ENCODE assay signal across 14 mouse cellular contexts in the genomic region with DNA sequence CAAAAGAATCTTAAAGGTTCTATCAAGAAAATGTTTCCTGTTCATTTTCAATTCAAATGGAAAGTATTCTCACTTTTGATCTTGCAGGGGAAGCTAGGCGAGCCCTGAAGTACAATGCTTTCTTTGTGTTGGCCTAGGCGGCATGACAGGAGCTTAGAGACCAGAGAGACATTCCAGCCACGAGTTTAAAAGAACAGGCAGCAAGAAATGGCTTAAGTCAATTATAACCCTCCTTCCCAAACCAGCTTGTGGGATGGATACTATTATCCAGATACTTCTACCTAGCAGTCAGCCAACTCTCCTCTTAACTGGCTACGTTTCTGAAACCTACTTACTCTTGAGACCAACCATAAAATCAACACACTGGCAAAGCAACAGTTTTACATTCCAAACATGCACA.
DNase-seq lines count a peak whose midpoint lies in the region; ATAC-seq and TF ChIP-seq lines count a peak whose summit lies in the region.
"Had no signal": no experiment of that assay in that cellular context is flagged by ENCODE, and none has a peak within 500 bp of the region (broad histone marks: within the 10 kb centered on the region; RNA-seq: fewer than 3 reads in every experiment).

No protein-coding gene starts in this region.

- H3K4me1 ChIP-seq in limb, embryonic 12.5 days (replicated peaks), result 0 out of 2 replicates have a peak, but pooled peaks cover 11% of the 10 kb centered on the region
- peaks cover 10% of the 10 kb centered on the region; the same call in 1 of the 2 replicates for H3K4me1 ChIP-seq in limb, embryonic 10.5 days
- peaks cover 21% of the 10 kb centered on the region for H3K4me1 ChIP-seq in limb, embryonic 13.5 days
- H3K4me1 ChIP-seq: embryonic facial prominence, embryonic 15.5 days; liver, embryonic 15.5 days had no signal

- no peak for TF ChIP-seq CTCF in layer of hippocampus, adult 2 months (conservative IDR thresholded peaks at IDR 0.05)

- H3K9me3 ChIP-seq in limb, embryonic 12.5 days, result no peaks in the 10 kb centered on the region
- H3K9me3 ChIP-seq in limb, embryonic 10.5 days (replicated peaks), result no peaks in the 10 kb centered on the region
- H3K9me3 ChIP-seq in limb, embryonic 13.5 days, result no peaks in the 10 kb centered on the region
- H3K9me3 ChIP-seq: embryonic facial prominence, embryonic 15.5 days; liver, embryonic 15.5 days had no signal

- peak overlapping the region; percentile 9; the same call in 1 of the 2 replicates for H3K27ac ChIP-seq in limb, embryonic 12.5 days
- no peak overlapping the region; the same call in 1 of the 2 replicates for H3K27ac ChIP-seq in limb, embryonic 10.5 days
- H3K27ac ChIP-seq in limb, embryonic 13.5 days, result peak overlapping the region; percentile 7; the same call in 1 of the 2 replicates
- H3K27ac ChIP-seq in layer of hippocampus, adult 2 months, result no peak overlapping the region
- H3K27ac ChIP-seq: embryonic facial prominence, embryonic 15.5 days; liver, embryonic 15.5 days had no signal

- H3K4me2 ChIP-seq in limb, embryonic 12.5 days, result no peak overlapping the region
- no peak overlapping the region for H3K4me2 ChIP-seq in limb, embryonic 13.5 days (replicated peaks)
- H3K4me2 ChIP-seq: embryonic facial prominence, embryonic 15.5 days; liver, embryonic 15.5 days had no signal

- no peak for ATAC-seq in limb, embryonic 12.5 days (ENCODE audit: insufficient number of reproducible peaks, insufficient read depth, low FRiP score, low TSS enrichment, low read depth)
- peak; percentile 80 for ATAC-seq in limb, embryonic 13.5 days (ENCODE audit: low FRiP score, low read depth)
- no peak for ATAC-seq in inflammation-experienced regulatory T-cells, adult 6 months

- no peak overlapping the region for H3K4me3 ChIP-seq in limb, embryonic 12.5 days (replicated peaks)
- no peak overlapping the region for H3K4me3 ChIP-seq in limb, embryonic 10.5 days
- no peak overlapping the region for H3K4me3 ChIP-seq in limb, embryonic 13.5 days
- H3K4me3 ChIP-seq in layer of hippocampus, adult 2 months, result no peak overlapping the region
- H3K4me3 ChIP-seq: embryonic facial prominence, embryonic 15.5 days; liver, embryonic 15.5 days had no signal

- 25% methylated on average over 4 of the region's 4 CpGs for WGBS in limb, embryonic 12.5 days
- 46% methylated on average over 4 of the region's 4 CpGs for WGBS in limb, embryonic 10.5 days
- WGBS in limb, embryonic 13.5 days, result 18% methylated on average over 4 of the region's 4 CpGs

- no peaks in the 10 kb centered on the region for H3K36me3 ChIP-seq in limb, embryonic 12.5 days
- H3K36me3 ChIP-seq in limb, embryonic 10.5 days, result no peaks in the 10 kb centered on the region
- H3K36me3 ChIP-seq in limb, embryonic 13.5 days, result no peaks in the 10 kb centered on the region
- H3K36me3 ChIP-seq: embryonic facial prominence, embryonic 15.5 days; liver, embryonic 15.5 days had no signal

- no peak overlapping the region for H3K9ac ChIP-seq in limb, embryonic 12.5 days (replicated peaks)
- H3K9ac ChIP-seq in limb, embryonic 13.5 days, result no peak overlapping the region
- H3K9ac ChIP-seq: embryonic facial prominence, embryonic 15.5 days; liver, embryonic 15.5 days had no signal

- no peaks in the 10 kb centered on the region for H3K27me3 ChIP-seq in limb, embryonic 12.5 days
- no peaks in the 10 kb centered on the region for H3K27me3 ChIP-seq in limb, embryonic 10.5 days (ENCODE audit: low read depth, poor library complexity, severe bottlenecking)
- H3K27me3 ChIP-seq in limb, embryonic 13.5 days, result no peaks in the 10 kb centered on the region
- H3K27me3 ChIP-seq: embryonic facial prominence, embryonic 15.5 days; liver, embryonic 15.5 days had no signal

- DNase-seq in limb, embryonic 10.5 days (ENCODE audit: low spot score), result no peak
- peak; percentile 38 for DNase-seq in Muller cell, postnatal 12 days (ENCODE audit: inconsistent ontology term)
- peak; percentile 63 for DNase-seq in embryo, embryonic 11 days
- no peak for DNase-seq in layer of hippocampus, adult 2 months (ENCODE audit: low spot score in 2 of 2)
- no peak for DNase-seq in adrenal gland, adult 18-20 months (ENCODE audit: low spot score in 2 of 2)
- DNase-seq: adrenal gland, adult 2 months; cerebellum, adult 8-10 months; layer of hippocampus, adult 9-11 months; right cerebral cortex, postnatal 25 days had no signal

Comparison
In these comparisons a context has a peak if more than half of its experiments do, and no peak if none do; other contexts are left out.
1. H3K27ac ChIP-seq: peak in limb, embryonic 12.5 days (single experiment) and limb, embryonic 13.5 days (single experiment); none in limb, embryonic 10.5 days (single experiment) and layer of hippocampus, adult 2 months (single experiment).
2. DNase-seq: peak in Muller cell, postnatal 12 days (single experiment) and embryo, embryonic 11 days (single experiment); none in limb, embryonic 10.5 days (single experiment), layer of hippocampus, adult 2 months (0 of 2) and adrenal gland, adult 18-20 months (0 of 2).